Comparison of ENCODE assay signal across 11 mouse cellular contexts in the genomic region with DNA sequence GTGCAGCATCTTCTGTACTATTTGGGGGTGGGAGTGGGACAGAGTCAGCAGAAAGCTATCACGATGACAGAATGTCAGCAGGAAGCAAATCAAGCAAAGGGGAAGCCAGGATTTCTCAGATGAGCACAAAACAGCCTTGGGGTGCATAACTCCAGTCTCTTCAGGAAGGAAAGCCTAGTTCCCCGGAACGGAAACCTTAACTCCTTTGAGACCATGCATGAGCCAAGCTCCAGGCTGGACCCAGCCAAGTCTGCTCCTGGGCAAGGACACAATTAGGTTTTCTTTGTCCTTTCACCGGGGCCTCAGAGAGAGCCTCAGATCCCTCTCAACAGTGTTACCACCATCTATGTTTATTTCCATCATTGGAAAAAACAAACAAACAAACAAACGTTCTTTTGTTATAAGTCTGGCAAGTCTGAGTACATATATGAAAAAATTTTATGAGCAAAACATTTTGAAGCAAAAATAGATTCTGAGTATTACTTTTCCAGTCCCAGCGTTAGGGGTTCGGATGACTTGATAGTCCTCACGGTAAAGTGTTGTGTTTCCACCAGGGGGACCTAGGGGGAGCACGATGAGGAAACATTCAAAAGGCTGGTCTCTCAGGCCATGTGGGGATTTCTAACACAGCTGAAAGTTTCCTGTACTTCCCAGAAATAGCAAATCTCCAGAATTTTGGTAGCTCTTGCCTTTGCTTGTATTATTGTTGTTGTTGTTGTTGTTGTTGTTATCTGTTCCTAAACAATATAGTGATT. TPM values are rescaled to one million over a fixed set of nuclear protein-coding genes. Genes with fewer than 3 reads are reported as not detected.
DNase-seq lines count a peak whose midpoint lies in the region; ATAC-seq and TF ChIP-seq lines count a peak whose summit lies in the region.
"Had no signal": no experiment of that assay in that cellular context is flagged by ENCODE, and none has a peak within 500 bp of the region (broad histone marks: within the 10 kb centered on the region; RNA-seq: fewer than 3 reads in every experiment).

No protein-coding gene starts in this region.

- no peaks in the 10 kb centered on the region for H3K9me3 ChIP-seq in intestine, postnatal 0 days (ENCODE audit: control insufficient read depth)
- H3K9me3 ChIP-seq in intestine, embryonic 15.5 days, result no peaks in the 10 kb centered on the region
- H3K9me3 ChIP-seq: lung, embryonic 15.5 days had no signal

- peak; percentile 53 for DNase-seq in adrenal gland, postnatal 14 days
- no peak for DNase-seq in adrenal gland, adult 18-20 months (ENCODE audit: low spot score in 2 of 2)
- DNase-seq in 3T3-L1 (ENCODE audit: low read depth, low spot score), result peak; percentile 3
- peak; percentile 54 for DNase-seq in heart, adult 8-10 months (ENCODE audit: low spot score)
- DNase-seq in layer of hippocampus, adult 9-11 months, result no peak
- no peak for DNase-seq in layer of hippocampus, adult 11-12 months (ENCODE audit: low spot score)
- DNase-seq: B cell, adult 2 months had no signal

- no peak overlapping the region for H3K4me3 ChIP-seq in intestine, postnatal 0 days (ENCODE audit: low read depth, low read length)
- no peak overlapping the region for H3K4me3 ChIP-seq in intestine, embryonic 15.5 days (replicated peaks)
- H3K4me3 ChIP-seq: lung, embryonic 15.5 days had no signal

- H3K36me3 ChIP-seq in intestine, postnatal 0 days (ENCODE audit: control insufficient read depth, insufficient read depth), result no peaks in the 10 kb centered on the region
- H3K36me3 ChIP-seq in intestine, embryonic 15.5 days, result no peaks in the 10 kb centered on the region
- H3K36me3 ChIP-seq: lung, embryonic 15.5 days had no signal

- no peak for ATAC-seq in intestine, postnatal 0 days
- no peak for ATAC-seq in intestine, embryonic 15.5 days

- H3K9ac ChIP-seq in intestine, postnatal 0 days (ENCODE audit: low read depth, low read length), result no peak overlapping the region
- H3K9ac ChIP-seq in intestine, embryonic 15.5 days, result no peak overlapping the region
- H3K9ac ChIP-seq: lung, embryonic 15.5 days had no signal

- H3K27ac ChIP-seq in intestine, postnatal 0 days (ENCODE audit: low read depth, low read length), result no peak overlapping the region
- no peak overlapping the region for H3K27ac ChIP-seq in intestine, embryonic 15.5 days
- H3K27ac ChIP-seq: lung, embryonic 15.5 days had no signal

- no peaks in the 10 kb centered on the region for H3K4me1 ChIP-seq in intestine, postnatal 0 days (replicated peaks; ENCODE audit: control insufficient read depth, insufficient read depth, low read length)
- no peaks in the 10 kb centered on the region for H3K4me1 ChIP-seq in intestine, embryonic 15.5 days (replicated peaks)
- H3K4me1 ChIP-seq: lung, embryonic 15.5 days had no signal

- 0 out of 2 replicates have a peak, but pooled peaks have one; percentile 30 for TF ChIP-seq CTCF in intestine, postnatal 0 days (IDR thresholded peaks at IDR 0.05; ENCODE audit: low read depth)

- H3K4me2 ChIP-seq in intestine, postnatal 0 days (replicated peaks; ENCODE audit: low read depth), result no peak overlapping the region
- no peak overlapping the region for H3K4me2 ChIP-seq in intestine, embryonic 15.5 days (replicated peaks)
- H3K4me2 ChIP-seq: lung, embryonic 15.5 days had no signal

- WGBS in intestine, postnatal 0 days, result 55% methylated on average over 9 of the region's 9 CpGs
- WGBS in intestine, embryonic 15.5 days, result 54% methylated on average over 9 of the region's 9 CpGs

- no peaks in the 10 kb centered on the region for H3K27me3 ChIP-seq in intestine, postnatal 0 days (replicated peaks; ENCODE audit: control insufficient read depth, insufficient read depth, low read length)
- no peaks in the 10 kb centered on the region for H3K27me3 ChIP-seq in intestine, embryonic 15.5 days (replicated peaks)
- H3K27me3 ChIP-seq: lung, embryonic 15.5 days had no signal

RNA-seq across cellular contexts. Expression of a gene that starts 31.2 kb away (rescaled TPM):
- total RNA-seq in adrenal gland, postnatal 14 days (2021), result not detected in 2 replicates
- not detected for total RNA-seq in adrenal gland, adult 18-20 months (2021)
- not detected in 2 replicates for polyA plus RNA-seq in intestine, postnatal 0 days (2015; fragmentation: Nextera tagmentation; extraction: Ambion mirVana)
- polyA plus RNA-seq in intestine, embryonic 15.5 days (2015; fragmentation: Nextera tagmentation; extraction: Ambion mirVana), result not detected in 2 replicates
- not detected for total RNA-seq in heart, adult 8-10 months (2022)
- polyA plus RNA-seq: frontal cortex, adult 2 months; lung, embryonic 15.5 days had no signal

Comparison
In these comparisons a context has a peak if more than half of its experiments do, and no peak if none do; other contexts are left out.
1. DNase-seq: peak in adrenal gland, postnatal 14 days (single experiment), 3T3-L1 (single experiment) and heart, adult 8-10 months (single experiment); none in adrenal gland, adult 18-20 months (0 of 2), layer of hippocampus, adult 9-11 months (single experiment) and layer of hippocampus, adult 11-12 months (single experiment).